8 mouse cellular contexts compared by ENCODE assay signal in the genomic region with DNA sequence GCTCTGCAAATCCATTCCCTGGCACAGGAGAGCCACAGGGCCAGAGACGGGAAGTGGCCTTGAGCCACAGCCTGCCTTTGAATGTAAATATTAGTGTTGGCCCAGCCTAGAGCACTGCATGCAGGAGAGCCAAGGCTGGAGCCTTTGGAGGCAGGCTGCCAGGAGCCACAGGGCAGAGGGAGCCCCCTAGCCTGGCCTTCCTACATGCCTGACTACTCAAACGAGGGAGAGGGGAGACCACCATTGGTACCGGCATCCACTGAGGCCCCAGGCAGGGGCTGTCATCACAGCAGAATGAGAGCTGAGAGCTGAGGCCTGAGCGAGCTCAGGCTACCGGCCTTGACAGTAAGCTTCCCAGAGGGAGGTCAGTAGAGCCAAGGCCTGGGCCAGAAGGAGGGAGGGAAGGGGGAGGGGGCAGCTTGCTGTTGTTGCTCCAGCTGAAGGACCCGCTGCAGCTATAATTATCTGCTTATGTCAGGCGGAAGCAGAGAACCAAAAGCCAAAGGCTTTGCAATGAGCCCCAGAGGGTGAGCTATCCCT.
DNase-seq lines count a peak whose midpoint lies in the region; ATAC-seq and TF ChIP-seq lines count a peak whose summit lies in the region.

No protein-coding gene starts in this region.

- H3K9ac ChIP-seq in forebrain, embryonic 16.5 days (replicated peaks; ENCODE audit: low read depth, low read length): no peak overlapping the region
- no peak overlapping the region for H3K9ac ChIP-seq in hindbrain, embryonic 15.5 days
- no peak overlapping the region for H3K9ac ChIP-seq in liver, adult 2 months (ENCODE audit: low read depth, low read length)
- no peak overlapping the region; the same call in 1 of the 2 replicates for H3K9ac ChIP-seq in neural tube, embryonic 13.5 days

- H3K4me2 ChIP-seq in forebrain, embryonic 16.5 days (ENCODE audit: low read length): no peak overlapping the region
- no peak overlapping the region for H3K4me2 ChIP-seq in hindbrain, embryonic 15.5 days
- no peak overlapping the region for H3K4me2 ChIP-seq in neural tube, embryonic 13.5 days

- no peak for TF ChIP-seq CTCF in bone marrow macrophage, adult 2 months (IDR thresholded peaks at IDR 0.05; ENCODE audit: low read depth, low read length)
- TF ChIP-seq CTCF in liver, adult 2 months (IDR thresholded peaks at IDR 0.05; ENCODE audit: low read depth, low read length): no peak

- H3K79me2 ChIP-seq in liver, adult 2 months (ENCODE audit: control insufficient read depth, insufficient read depth, low read length): no peaks in the 10 kb centered on the region

- DNase-seq in liver, adult 2 months (ENCODE audit: extremely low read depth, low read depth, low spot score): peak; percentile 87
- DNase-seq in right cerebral cortex, postnatal 4 days: no peak
- no peak for DNase-seq in layer of hippocampus, postnatal 10 days (ENCODE audit: low spot score in 2 of 2)
- no peak for DNase-seq in right cerebral cortex, adult 18-20 months

- H3K4me3 ChIP-seq in bone marrow macrophage, adult 2 months (ENCODE audit: insufficient read depth, low read length): no peak overlapping the region
- H3K4me3 ChIP-seq in forebrain, embryonic 16.5 days (replicated peaks; ENCODE audit: low read length): no peak overlapping the region
- no peak overlapping the region for H3K4me3 ChIP-seq in hindbrain, embryonic 15.5 days
- no peak overlapping the region for H3K4me3 ChIP-seq in liver, adult 2 months (ENCODE audit: insufficient read depth, low read depth, low read length)
- no peak overlapping the region for H3K4me3 ChIP-seq in neural tube, embryonic 13.5 days

- no peaks in the 10 kb centered on the region for H3K27me3 ChIP-seq in forebrain, embryonic 16.5 days (replicated peaks; ENCODE audit: control insufficient read depth, insufficient read depth, low read length)
- no peaks in the 10 kb centered on the region for H3K27me3 ChIP-seq in hindbrain, embryonic 15.5 days
- no peaks in the 10 kb centered on the region for H3K27me3 ChIP-seq in liver, adult 2 months (ENCODE audit: control insufficient read depth, insufficient read depth, low read length)
- peaks cover 2% of the 10 kb centered on the region; the same call in 1 of the 2 replicates for H3K27me3 ChIP-seq in neural tube, embryonic 13.5 days

- H3K9me3 ChIP-seq in forebrain, embryonic 16.5 days (ENCODE audit: control insufficient read depth, low read length): no peaks in the 10 kb centered on the region
- no peaks in the 10 kb centered on the region for H3K9me3 ChIP-seq in hindbrain, embryonic 15.5 days
- H3K9me3 ChIP-seq in neural tube, embryonic 13.5 days: no peaks in the 10 kb centered on the region

- H3K27ac ChIP-seq in bone marrow macrophage, adult 2 months (ENCODE audit: insufficient read depth, low read depth, low read length): peak overlapping the region; percentile 23; the same call in 1 of the 2 replicates
- H3K27ac ChIP-seq in forebrain, embryonic 16.5 days (ENCODE audit: low read length): no peak overlapping the region
- H3K27ac ChIP-seq in hindbrain, embryonic 15.5 days (replicated peaks): peak overlapping the region; percentile 13; the same call in 1 of the 2 replicates
- no peak overlapping the region for H3K27ac ChIP-seq in liver, adult 2 months (replicated peaks; ENCODE audit: insufficient read depth, low read depth, low read length)
- H3K27ac ChIP-seq in neural tube, embryonic 13.5 days (replicated peaks): peak overlapping the region; percentile 29; the same call in 1 of the 2 replicates

- ATAC-seq in forebrain, embryonic 16.5 days: peak; percentile 24; the same call in 1 of the 2 replicates
- ATAC-seq in hindbrain, embryonic 15.5 days (ENCODE audit: low FRiP score, low read depth): peak; percentile 59
- ATAC-seq in neural tube, embryonic 13.5 days (ENCODE audit: low read depth): peak; percentile 21; the same call in 1 of the 2 replicates

- H3K4me1 ChIP-seq in bone marrow macrophage, adult 2 months (ENCODE audit: control insufficient read depth, insufficient read depth, low read length): peaks cover 27% of the 10 kb centered on the region
- peaks cover 15% of the 10 kb centered on the region for H3K4me1 ChIP-seq in forebrain, embryonic 16.5 days (replicated peaks; ENCODE audit: control insufficient read depth, insufficient read depth, low read length)
- peaks cover 25% of the 10 kb centered on the region for H3K4me1 ChIP-seq in hindbrain, embryonic 15.5 days (replicated peaks)
- H3K4me1 ChIP-seq in liver, adult 2 months (ENCODE audit: control insufficient read depth, insufficient read depth, low read length): peaks cover 14% of the 10 kb centered on the region
- H3K4me1 ChIP-seq in neural tube, embryonic 13.5 days (replicated peaks): peaks cover 36% of the 10 kb centered on the region

- no peaks in the 10 kb centered on the region for H3K36me3 ChIP-seq in forebrain, embryonic 16.5 days (ENCODE audit: control insufficient read depth, insufficient read depth)
- no peaks in the 10 kb centered on the region for H3K36me3 ChIP-seq in hindbrain, embryonic 15.5 days
- H3K36me3 ChIP-seq in liver, adult 2 months (ENCODE audit: control insufficient read depth, insufficient read depth, low read length): no peaks in the 10 kb centered on the region
- no peaks in the 10 kb centered on the region for H3K36me3 ChIP-seq in neural tube, embryonic 13.5 days

- TF ChIP-seq POLR2A in bone marrow macrophage, adult 2 months (IDR thresholded peaks at IDR 0.05; ENCODE audit: borderline replicate concordance, low read depth, low read length): no peak
- no peak for TF ChIP-seq POLR2A in liver, adult 2 months (IDR thresholded peaks at IDR 0.05; ENCODE audit: extremely low read depth, insufficient read depth, low read length)

- WGBS in forebrain, embryonic 16.5 days: 10% methylated on average over 7 of the region's 7 CpGs
- 11% methylated on average over 7 of the region's 7 CpGs for WGBS in hindbrain, embryonic 15.5 days
- 9% methylated on average over 7 of the region's 7 CpGs for WGBS in liver, adult 2 months
- WGBS in neural tube, embryonic 13.5 days: 16% methylated on average over 7 of the region's 7 CpGs

Comparison
In these comparisons a context has a peak if more than half of its experiments do, and no peak if none do; other contexts are left out.
1. H3K27ac ChIP-seq: peak in bone marrow macrophage, adult 2 months (single experiment), hindbrain, embryonic 15.5 days (single experiment) and neural tube, embryonic 13.5 days (single experiment); none in forebrain, embryonic 16.5 days (single experiment) and liver, adult 2 months (single experiment).
2. Peak in every context shown above with its lines, with median percentiles within 50 percentile points of each other: ATAC-seq.